Comparison of ENCODE assay signal across 8 mouse cellular contexts in the genomic region with DNA sequence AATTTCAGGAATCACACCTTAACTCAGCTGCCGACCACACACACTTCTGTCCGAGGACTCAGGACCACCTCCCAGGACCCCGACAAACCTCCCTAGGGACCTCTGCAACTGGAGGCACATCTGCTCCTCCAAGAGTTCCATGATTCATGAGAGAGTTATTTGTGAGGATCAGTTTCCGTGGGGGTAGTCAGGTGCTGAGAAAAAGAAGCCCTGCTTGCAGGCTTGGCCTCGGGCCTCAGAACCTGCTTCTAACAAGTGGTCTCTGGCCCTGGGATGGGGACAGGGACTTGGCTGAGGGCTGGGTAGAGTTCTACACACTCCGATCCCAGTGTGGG.
DNase-seq lines count a peak whose midpoint lies in the region; ATAC-seq and TF ChIP-seq lines count a peak whose summit lies in the region.

No protein-coding gene starts in this region.

- TF ChIP-seq CTCF in hindbrain, postnatal 0 days (IDR thresholded peaks at IDR 0.05; ENCODE audit: low read depth) = no peak

- peak overlapping the region; percentile 57; the same call in 1 of the 2 replicates for H3K4me3 ChIP-seq in hindbrain, embryonic 10.5 days
- H3K4me3 ChIP-seq in hindbrain, postnatal 0 days (ENCODE audit: low read length) = no peak overlapping the region
- H3K4me3 ChIP-seq in brown adipose tissue, adult 24 weeks (ENCODE audit: insufficient read depth, low read depth, low read length) = peak overlapping the region; percentile 72; the same call in 1 of the 2 replicates
- no peak overlapping the region for H3K4me3 ChIP-seq in hindbrain, embryonic 11.5 days (ENCODE audit: low read depth, low read length)
- peak overlapping the region; percentile 47; the same call in 1 of the 2 replicates for H3K4me3 ChIP-seq in midbrain, embryonic 12.5 days

- no peak for ATAC-seq in hindbrain, postnatal 0 days
- no peak for ATAC-seq in hindbrain, embryonic 11.5 days (ENCODE audit: low FRiP score)
- no peak for ATAC-seq in midbrain, embryonic 12.5 days (ENCODE audit: low FRiP score, low read depth)

- peak overlapping the region; percentile 89 for H3K27ac ChIP-seq in hindbrain, embryonic 10.5 days
- no peak overlapping the region for H3K27ac ChIP-seq in hindbrain, postnatal 0 days
- peak overlapping the region; percentile 57 for H3K27ac ChIP-seq in brown adipose tissue, adult 24 weeks (replicated peaks; ENCODE audit: low read depth, low read length)
- H3K27ac ChIP-seq in hindbrain, embryonic 11.5 days (ENCODE audit: low read depth, low read length) = no peak overlapping the region
- no peak overlapping the region for H3K27ac ChIP-seq in midbrain, embryonic 12.5 days (replicated peaks)

- peaks cover 20% of the 10 kb centered on the region for H3K27me3 ChIP-seq in hindbrain, embryonic 10.5 days (ENCODE audit: insufficient read depth, poor library complexity, severe bottlenecking)
- no peaks in the 10 kb centered on the region for H3K27me3 ChIP-seq in hindbrain, postnatal 0 days (ENCODE audit: insufficient read depth, low read length)
- no peaks in the 10 kb centered on the region for H3K27me3 ChIP-seq in hindbrain, embryonic 11.5 days (ENCODE audit: control insufficient read depth, insufficient read depth, low read length)
- H3K27me3 ChIP-seq in midbrain, embryonic 12.5 days = peaks cover 26% of the 10 kb centered on the region

- no peak overlapping the region for H3K9ac ChIP-seq in hindbrain, postnatal 0 days (replicated peaks; ENCODE audit: low read length)
- peak overlapping the region; percentile 66; the same call in 1 of the 2 replicates for H3K9ac ChIP-seq in hindbrain, embryonic 11.5 days (ENCODE audit: low read depth, low read length)
- peak overlapping the region; percentile 64; the same call in 1 of the 2 replicates for H3K9ac ChIP-seq in midbrain, embryonic 12.5 days (replicated peaks)

- WGBS in hindbrain, embryonic 10.5 days = 76% methylated on average over 6 of the region's 6 CpGs
- WGBS in hindbrain, postnatal 0 days = 69% methylated on average over 6 of the region's 6 CpGs
- WGBS in hindbrain, embryonic 11.5 days = 69% methylated on average over 6 of the region's 6 CpGs
- 80% methylated on average over 6 of the region's 6 CpGs for WGBS in midbrain, embryonic 12.5 days

- peaks cover 73% of the 10 kb centered on the region for H3K4me1 ChIP-seq in hindbrain, embryonic 10.5 days (replicated peaks)
- H3K4me1 ChIP-seq in hindbrain, postnatal 0 days (ENCODE audit: insufficient read depth, low read length) = peaks cover 6% of the 10 kb centered on the region; the same call in 1 of the 2 replicates
- peaks cover 32% of the 10 kb centered on the region for H3K4me1 ChIP-seq in brown adipose tissue, adult 24 weeks (ENCODE audit: control insufficient read depth, insufficient read depth, insufficient read length, low read length)
- peaks cover 9% of the 10 kb centered on the region; the same call in 1 of the 2 replicates for H3K4me1 ChIP-seq in hindbrain, embryonic 11.5 days (replicated peaks; ENCODE audit: control insufficient read depth, insufficient read depth, low read length)
- H3K4me1 ChIP-seq in midbrain, embryonic 12.5 days = peaks cover 32% of the 10 kb centered on the region

- no peak overlapping the region for H3K4me2 ChIP-seq in hindbrain, postnatal 0 days (ENCODE audit: low read depth, low read length)
- H3K4me2 ChIP-seq in hindbrain, embryonic 11.5 days (replicated peaks; ENCODE audit: low read depth, low read length) = peak overlapping the region; percentile 71; the same call in 1 of the 2 replicates
- H3K4me2 ChIP-seq in midbrain, embryonic 12.5 days (replicated peaks) = peak overlapping the region; percentile 86; the same call in 1 of the 2 replicates

- DNase-seq in hindbrain, embryonic 10.5 days (ENCODE audit: low spot score) = no peak
- no peak for DNase-seq in hindbrain, postnatal 0 days (ENCODE audit: low spot score)
- no peak for DNase-seq in hindbrain, embryonic 11.5 days (ENCODE audit: low spot score)
- no peak for DNase-seq in adrenal gland, adult (ENCODE audit: inconsistent age in 2 of 2, low spot score in 1 of 2)
- DNase-seq in embryo, embryonic 10 days (ENCODE audit: low spot score) = no peak
- DNase-seq in ovary, postnatal 10 days (ENCODE audit: low spot score) = no peak

- H3K36me3 ChIP-seq in hindbrain, embryonic 10.5 days = peaks cover 18% of the 10 kb centered on the region
- H3K36me3 ChIP-seq in hindbrain, postnatal 0 days (ENCODE audit: insufficient read depth, low read length) = peaks cover 1% of the 10 kb centered on the region; the same call in 1 of the 2 replicates
- no peaks in the 10 kb centered on the region for H3K36me3 ChIP-seq in hindbrain, embryonic 11.5 days (ENCODE audit: control insufficient read depth, insufficient read depth, low read length)
- H3K36me3 ChIP-seq in midbrain, embryonic 12.5 days = 0 out of 2 replicates have a peak, but pooled peaks cover 3% of the 10 kb centered on the region

- no peaks in the 10 kb centered on the region for H3K9me3 ChIP-seq in hindbrain, embryonic 10.5 days
- H3K9me3 ChIP-seq in hindbrain, postnatal 0 days (ENCODE audit: low read length) = no peaks in the 10 kb centered on the region
- H3K9me3 ChIP-seq in hindbrain, embryonic 11.5 days (ENCODE audit: control insufficient read depth, low read length) = no peaks in the 10 kb centered on the region
- H3K9me3 ChIP-seq in midbrain, embryonic 12.5 days = no peaks in the 10 kb centered on the region

Comparison
In these comparisons a context has a peak if more than half of its experiments do, and no peak if none do; other contexts are left out.
1. H3K27ac ChIP-seq: peak in hindbrain, embryonic 10.5 days (single experiment) and brown adipose tissue, adult 24 weeks (single experiment); none in hindbrain, postnatal 0 days (single experiment), hindbrain, embryonic 11.5 days (single experiment) and midbrain, embryonic 12.5 days (single experiment).
2. H3K4me3 ChIP-seq: peak in hindbrain, embryonic 10.5 days (single experiment), brown adipose tissue, adult 24 weeks (single experiment) and midbrain, embryonic 12.5 days (single experiment); none in hindbrain, postnatal 0 days (single experiment) and hindbrain, embryonic 11.5 days (single experiment).